Mouse (Mus musculus) bone marrow, adult 2 months (tissue): ENCODE data around the gene Dnaaf5. TPM values are rescaled to one million over a fixed set of nuclear protein-coding genes. Genes with fewer than 3 reads are reported as not detected.

ENCODE experiments used
- H3K27ac ChIP-seq: fragments of 200-500 bp; 2 replicates; pipeline ENCODE4 v1.5.1; 2012; ENCODE audit warnings: low read depth, mild to moderate bottlenecking, control low read depth, inconsistent platforms, low read length; ENCODE audit not compliant: control insufficient read depth, poor library complexity, insufficient read depth
- H3K4me1 ChIP-seq: fragments of 200-500 bp; 2 replicates; pipeline ENCODE4 v1.6.1; 2011; ENCODE audit warnings: low read length; ENCODE audit not compliant: control insufficient read depth, insufficient read depth
- H3K4me3 ChIP-seq: fragments of 200-500 bp; replicated peaks from 2 replicates; pipeline ENCODE3; 2011; ENCODE audit warnings: mild to moderate bottlenecking, low read depth, low read length, control low read depth; ENCODE audit not compliant: control insufficient read depth
- CTCF ChIP-seq: fragments of 200-500 bp; IDR thresholded peaks from 2 replicates; pipeline ENCODE4 v1.5.1; 2011; ENCODE audit warnings: low read length, control low read depth; ENCODE audit not compliant: control insufficient read depth, insufficient read depth
- POLR2A ChIP-seq: fragments of 200-500 bp; IDR thresholded peaks from 2 replicates; pipeline ENCODE4 v1.6.1; 2011; ENCODE audit warnings: low read depth, mild to moderate bottlenecking, control low read depth, low read length, borderline replicate concordance; ENCODE audit not compliant: control insufficient read depth
- WGBS: fragments of 180-500 bp; shearing (Covaris S2); methylation state at CpG from one replicate; pipeline ENCODE4 v1.1.7; 2018; 5-methylcytosine and 5-hydroxymethylcytosine counted together
- polyA plus RNA-seq: library from polyadenylated mRNA; stranded (reverse); fragments of >200 nt; gene quantifications from 2 replicates; pipeline ENCODE4 v1.2.4, GENCODE M21; 2011; ENCODE audit warnings: low replicate concordance; ENCODE audit not compliant: missing spikeins, insufficient read depth, insufficient read length

Dnaaf5 gene
- polyA plus RNA-seq, 1 experiment = 6.5 TPM

DNA sequence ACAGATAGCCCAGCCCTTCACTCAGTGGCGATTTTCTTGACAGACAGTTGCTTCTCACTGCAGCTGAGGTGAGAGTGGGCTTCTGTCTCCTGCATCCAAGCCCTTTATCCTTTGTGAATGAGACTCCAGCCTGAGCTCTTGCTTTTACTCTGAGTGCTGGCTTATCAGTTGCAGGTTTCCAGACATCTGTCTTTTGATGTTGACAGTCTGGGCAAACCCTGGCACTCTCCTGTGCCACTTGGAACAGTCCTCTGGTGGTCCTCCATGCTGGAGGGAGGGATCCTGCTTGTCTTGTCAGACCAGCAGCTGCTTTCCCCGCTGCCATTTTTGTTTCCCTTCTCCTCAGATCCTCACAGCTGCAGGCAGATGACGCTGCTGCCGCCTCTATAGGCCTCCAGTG lies 21.9 kb downstream of the Dnaaf5 start:
- Histone ChIP-seq H3K27ac (no peak overlapping the region), H3K4me1 (no peaks in the 10 kb centered on the region; the same call in 1 of the 2 replicates), H3K4me3 (no peak overlapping the region)
- 86% methylated on average over 4 of the region's 4 CpGs for WGBS
- TF ChIP-seq CTCF = no peak
- TF ChIP-seq POLR2A = no peak

GRCm38 (mm10) chr5:139174141-139174540 lies 24.1 kb downstream of the Dnaaf5 start:
- no peaks in the 10 kb centered on the region; the same call in 1 of the 2 replicates for H3K4me1 ChIP-seq
- WGBS = 52% methylated on average over 10 of the region's 10 CpGs
- H3K27ac ChIP-seq = no peak overlapping the region

DNA sequence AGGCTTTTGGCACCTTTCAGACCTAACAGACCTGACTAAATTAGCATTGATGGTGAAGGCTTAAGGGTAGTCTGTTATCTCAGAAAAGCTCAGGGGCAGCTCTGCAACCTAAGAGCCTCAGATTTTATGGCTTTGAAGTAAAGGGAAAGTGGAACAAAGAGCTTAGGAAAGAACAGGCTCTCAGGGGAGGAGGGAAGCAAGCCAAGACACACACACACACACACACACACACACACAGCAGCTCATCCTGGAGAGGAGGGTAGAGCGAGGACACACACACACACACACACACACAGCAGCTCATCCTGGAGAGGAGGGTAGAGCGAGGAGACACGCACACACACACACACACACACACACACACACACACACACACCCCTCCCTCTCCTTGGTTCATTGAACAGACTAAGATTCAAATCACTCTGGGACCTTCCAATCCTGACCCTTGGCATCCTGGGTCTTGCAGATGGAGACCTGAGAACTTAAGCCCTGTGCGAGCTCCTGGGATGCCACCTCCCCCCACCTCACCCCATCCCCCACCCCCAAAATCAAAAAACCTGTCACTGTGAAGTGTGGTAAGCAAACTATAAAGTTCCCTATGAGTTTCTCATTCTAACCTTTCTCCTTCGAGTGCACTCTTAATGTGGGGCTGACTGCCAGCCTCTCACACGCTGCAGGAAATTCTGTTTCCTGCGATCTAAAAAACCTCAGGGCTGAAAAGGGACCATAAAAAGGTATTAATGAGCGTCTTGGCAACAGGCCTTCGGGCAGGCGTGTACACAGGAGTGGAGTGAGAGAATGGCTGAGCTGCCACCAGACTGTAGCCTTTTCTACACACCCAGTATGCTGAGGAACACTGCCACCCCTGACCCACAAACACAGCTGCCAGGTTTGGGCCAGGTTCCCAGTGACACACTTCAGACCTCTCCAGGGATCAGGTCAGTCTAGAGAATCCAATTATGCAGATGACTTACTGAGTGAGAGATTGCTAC lies 24.8 kb downstream of the Dnaaf5 start:
- H3K4me1 ChIP-seq = no peaks in the 10 kb centered on the region; the same call in 1 of the 2 replicates
- 27% methylated on average over 10 of the region's 10 CpGs for WGBS
- no peak overlapping the region for H3K4me3 ChIP-seq
- H3K27ac ChIP-seq = no peak overlapping the region
- no peak for TF ChIP-seq POLR2A
- TF ChIP-seq CTCF = no peak

More at GRCm38 (mm10) chr5:139174141-139174540, 24.1 kb downstream of the Dnaaf5 start:
- TF ChIP-seq POLR2A (no peak), CTCF (no peak)
- no peak overlapping the region for H3K4me3 ChIP-seq

- TF ChIP-seq POLR2A (no peak), CTCF (peak; percentile 99)
- H3K27ac ChIP-seq = no peak overlapping the region
- no peak overlapping the region for H3K4me3 ChIP-seq
- WGBS = 22% methylated on average over 11 of the region's 11 CpGs
- no peaks in the 10 kb centered on the region; the same call in 1 of the 2 replicates for H3K4me1 ChIP-seq
These were observed 29.0 kb downstream of the Dnaaf5 start for GRCm38 (mm10) chr5:139178895-139179631.

DNA sequence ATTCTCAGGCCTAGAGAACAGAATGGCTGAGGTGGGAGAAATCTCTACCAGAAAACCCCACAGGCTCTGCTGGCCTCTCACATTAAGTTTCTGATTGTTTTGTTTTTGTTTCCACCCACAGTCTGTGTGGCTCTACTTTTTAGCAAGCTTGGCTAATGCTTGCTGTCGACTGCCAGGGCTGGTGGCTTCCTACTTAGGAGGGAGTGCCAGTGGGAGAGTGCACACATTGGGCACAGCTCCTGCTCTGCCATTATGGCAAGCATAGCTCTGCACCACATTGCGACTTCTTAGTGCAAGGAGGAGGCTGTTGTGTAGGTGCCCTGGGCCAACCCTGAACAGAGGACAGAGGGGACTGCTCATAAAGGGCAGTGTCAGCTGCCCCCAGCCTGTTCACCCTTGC lies 33.1 kb downstream of the Dnaaf5 start:
- no peak overlapping the region for H3K4me3 ChIP-seq
- H3K27ac ChIP-seq = no peak overlapping the region
- H3K4me1 ChIP-seq = no peaks in the 10 kb centered on the region
- TF ChIP-seq POLR2A (no peak), CTCF (no peak)
- 84% methylated on average over 2 of the region's 2 CpGs for WGBS

DNA sequence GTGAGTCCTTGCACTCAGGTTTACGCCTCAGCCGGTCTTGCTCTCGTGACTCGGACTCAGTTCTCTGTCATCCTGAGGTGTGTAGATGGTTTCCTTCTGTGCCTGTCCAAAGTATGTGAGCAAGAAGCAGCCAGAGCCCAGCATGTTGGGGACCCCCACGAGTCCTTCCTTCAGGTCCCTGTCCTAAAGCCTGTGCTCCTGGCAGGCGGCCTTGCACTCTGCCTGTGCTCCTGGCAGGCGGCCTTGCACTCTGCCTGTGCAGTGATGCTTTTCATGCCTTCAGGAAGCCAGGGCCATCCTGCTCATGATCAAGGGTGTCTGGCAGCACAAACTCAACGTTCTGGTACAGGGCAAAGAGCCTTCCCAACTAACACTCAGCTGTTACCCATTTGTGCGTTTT lies 33.6 kb downstream of the Dnaaf5 start:
- Histone ChIP-seq H3K4me1 (no peaks in the 10 kb centered on the region), H3K4me3 (no peak overlapping the region), H3K27ac (no peak overlapping the region)
- WGBS = 88% methylated on average over 9 of the region's 9 CpGs
- no peak for TF ChIP-seq CTCF

DNA sequence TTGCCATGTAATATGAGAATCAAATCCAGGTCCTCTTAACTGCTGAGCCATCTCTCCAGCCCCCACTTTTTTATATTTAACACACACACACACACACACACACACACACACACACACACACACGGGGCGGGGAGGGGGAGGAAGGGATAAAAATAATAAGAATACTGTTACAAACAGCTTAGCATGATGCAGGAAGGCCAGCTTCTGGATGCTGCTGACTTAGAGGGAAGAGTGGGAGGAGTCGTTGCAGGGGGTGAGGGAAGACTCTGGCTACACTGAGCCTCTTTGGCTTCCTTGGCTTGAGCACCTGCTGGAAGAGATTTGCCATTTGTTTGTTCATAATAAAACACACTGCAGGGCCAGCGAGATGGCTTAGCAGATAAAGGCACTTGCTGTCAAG lies 34.9 kb downstream of the Dnaaf5 start:
- no peak overlapping the region for H3K27ac ChIP-seq
- no peaks in the 10 kb centered on the region for H3K4me1 ChIP-seq
- no peak for TF ChIP-seq CTCF
- 81% methylated on average over 4 of the region's 4 CpGs for WGBS
- H3K4me3 ChIP-seq = no peak overlapping the region

- H3K27ac ChIP-seq = no peak overlapping the region
- no peaks in the 10 kb centered on the region; the same call in 1 of the 2 replicates for H3K4me1 ChIP-seq
- H3K4me3 ChIP-seq = no peak overlapping the region
- TF ChIP-seq POLR2A = no peak
- no peak for TF ChIP-seq CTCF
- WGBS = 83% methylated on average over 5 of the region's 5 CpGs
These were observed 39.7 kb downstream of the Dnaaf5 start for GRCm38 (mm10) chr5:139189726-139190125.
